Mouse (Mus musculus) small intestine, adult 2 months (tissue): ENCODE measurements at regions not wholly inside any gene's neighbourhood (a gene's known extent, or its start where the extent isn't known, plus 50 kb on each side); places are given as distances from the start of the nearest gene placed in this dataset.

ENCODE experiments used
- H3K27ac ChIP-seq: fragments of 200-500 bp; 2 replicates; pipeline ENCODE4 v1.5.1; 2012; ENCODE audit warnings: low read depth, low read length, control low read depth, inconsistent platforms; ENCODE audit not compliant: insufficient read depth
- H3K27me3 ChIP-seq: fragments of 200-500 bp; 2 replicates; pipeline ENCODE4 v1.6.1; 2012; ENCODE audit warnings: mild to moderate bottlenecking, moderate library complexity, low read length, inconsistent platforms; ENCODE audit not compliant: control insufficient read depth, insufficient read depth
- H3K36me3 ChIP-seq: fragments of 200-500 bp; 2 replicates; pipeline ENCODE4 v1.6.1; 2012; ENCODE audit warnings: mild to moderate bottlenecking, low read length, control low read depth, inconsistent platforms; ENCODE audit not compliant: control insufficient read depth, insufficient read depth
- H3K4me1 ChIP-seq: fragments of 200-500 bp; 2 replicates; pipeline ENCODE4 v1.6.1; 2012; ENCODE audit warnings: low read length, inconsistent platforms, mixed read lengths; ENCODE audit not compliant: control insufficient read depth, insufficient read depth, insufficient read length
- H3K4me3 ChIP-seq: fragments of 200-500 bp; 2 replicates; pipeline ENCODE4 v1.5.1; 2012; ENCODE audit warnings: low read depth, mild to moderate bottlenecking, control low read depth, inconsistent platforms, low read length, moderate library complexity
- CTCF ChIP-seq: fragments of 200-500 bp; IDR thresholded peaks from 2 replicates; pipeline ENCODE4 v1.5.1; 2012; ENCODE audit warnings: low read depth, mild to moderate bottlenecking, control low read depth, inconsistent platforms, low read length, moderate library complexity, mixed read lengths; ENCODE audit not compliant: insufficient replicate concordance, insufficient read length; ENCODE audit errors: extremely low read depth
- POLR2A ChIP-seq: fragments of 200-500 bp; IDR thresholded peaks from 2 replicates; pipeline ENCODE4 v1.6.1; 2012; ENCODE audit warnings: low read depth, mild to moderate bottlenecking, control low read depth, inconsistent platforms, low read length, moderate library complexity
- WGBS: fragments of 180-500 bp; shearing (Covaris S2); methylation state at CpG from one replicate; pipeline ENCODE4 v1.1.7; 2018; 5-methylcytosine and 5-hydroxymethylcytosine counted together

DNA sequence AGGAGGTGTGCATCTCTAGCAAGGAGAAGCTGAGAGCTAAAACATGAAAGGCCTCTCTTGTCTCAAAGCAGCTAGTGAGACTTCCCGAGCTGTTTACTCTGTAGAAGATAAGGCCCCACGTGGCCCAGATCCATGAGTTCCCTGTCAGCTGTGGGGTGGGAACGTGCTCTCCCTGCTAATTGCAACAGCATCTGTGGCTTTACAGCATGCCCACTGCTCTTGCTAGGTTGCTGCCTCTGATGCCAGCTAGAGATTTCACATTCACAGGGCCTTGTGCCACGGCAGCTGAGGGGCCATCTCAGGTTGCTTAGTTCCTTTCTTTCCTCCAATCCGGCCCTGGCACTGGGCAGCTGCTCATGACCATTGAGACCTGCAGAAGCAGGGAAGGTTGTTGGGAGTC, 288.2 kb upstream of the Myt1l start:
- 10% methylated on average over 5 of the region's 5 CpGs for WGBS
- Histone ChIP-seq H3K27ac (no peak overlapping the region), H3K4me3 (no peak overlapping the region), H3K27me3 (no peaks in the 10 kb centered on the region), H3K36me3 (no peaks in the 10 kb centered on the region), H3K4me1 (no peaks in the 10 kb centered on the region)
- no peak for TF ChIP-seq POLR2A
- TF ChIP-seq CTCF: no peak

GRCm38 (mm10) chr12:29243087-29243486, 285.1 kb upstream of the Myt1l start:
- Histone ChIP-seq H3K27ac (no peak overlapping the region), H3K4me3 (no peak overlapping the region), H3K36me3 (no peaks in the 10 kb centered on the region), H3K4me1 (no peaks in the 10 kb centered on the region), H3K27me3 (no peaks in the 10 kb centered on the region)
- TF ChIP-seq POLR2A (no peak), CTCF (no peak)
- WGBS: 79% methylated on average over 5 of the region's 5 CpGs

DNA sequence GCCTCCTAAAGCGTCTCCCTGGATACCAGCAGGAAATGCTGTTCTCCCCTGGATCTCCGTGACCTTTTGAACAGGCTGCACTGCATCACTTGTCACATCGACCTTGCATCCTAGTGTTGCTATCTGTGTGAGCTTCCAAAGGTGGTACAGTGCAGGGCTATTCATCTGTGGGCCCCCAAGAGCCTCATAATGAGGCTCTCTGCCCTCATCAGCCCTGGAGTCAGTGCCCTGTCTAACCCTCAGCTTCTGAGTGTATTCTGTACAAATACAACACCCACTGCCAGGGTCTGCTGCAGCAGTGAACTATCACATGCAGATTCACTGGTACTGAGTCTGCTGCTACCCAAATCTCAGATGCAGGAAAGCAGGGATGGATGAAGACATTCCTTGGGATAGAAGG, 282.1 kb upstream of the Myt1l start:
- no peaks in the 10 kb centered on the region for H3K36me3 ChIP-seq
- 61% methylated on average over 3 of the region's 3 CpGs for WGBS
- no peaks in the 10 kb centered on the region for H3K4me1 ChIP-seq
- TF ChIP-seq CTCF: no peak
- TF ChIP-seq POLR2A: no peak
- no peak overlapping the region for H3K4me3 ChIP-seq
- no peak overlapping the region for H3K27ac ChIP-seq
- no peaks in the 10 kb centered on the region for H3K27me3 ChIP-seq

DNA sequence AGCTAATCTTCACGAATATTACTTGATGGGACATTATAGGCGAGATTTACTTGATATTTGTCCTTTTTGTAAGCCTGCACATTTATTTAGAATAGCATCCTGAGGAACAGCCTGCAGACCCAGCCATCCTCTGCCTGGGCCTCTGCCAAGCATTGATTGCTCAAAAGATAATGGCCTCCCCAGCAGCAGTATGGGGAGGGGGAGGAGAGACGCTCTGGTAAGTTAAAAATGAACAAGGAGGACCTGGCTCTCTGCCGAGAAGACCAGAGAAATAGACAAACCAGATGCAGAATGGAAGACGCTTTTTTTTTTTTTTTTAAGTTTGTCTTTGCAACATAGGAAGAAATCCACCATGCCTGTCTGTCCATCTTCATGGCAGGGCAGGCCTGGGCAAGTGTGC, 280.8 kb upstream of the Myt1l start:
- 45% methylated on average over 5 of the region's 5 CpGs for WGBS
- Histone ChIP-seq H3K27me3 (no peaks in the 10 kb centered on the region), H3K36me3 (no peaks in the 10 kb centered on the region), H3K27ac (no peak overlapping the region), H3K4me3 (no peak overlapping the region), H3K4me1 (no peaks in the 10 kb centered on the region)
- TF ChIP-seq POLR2A: no peak
- no peak for TF ChIP-seq CTCF

DNA sequence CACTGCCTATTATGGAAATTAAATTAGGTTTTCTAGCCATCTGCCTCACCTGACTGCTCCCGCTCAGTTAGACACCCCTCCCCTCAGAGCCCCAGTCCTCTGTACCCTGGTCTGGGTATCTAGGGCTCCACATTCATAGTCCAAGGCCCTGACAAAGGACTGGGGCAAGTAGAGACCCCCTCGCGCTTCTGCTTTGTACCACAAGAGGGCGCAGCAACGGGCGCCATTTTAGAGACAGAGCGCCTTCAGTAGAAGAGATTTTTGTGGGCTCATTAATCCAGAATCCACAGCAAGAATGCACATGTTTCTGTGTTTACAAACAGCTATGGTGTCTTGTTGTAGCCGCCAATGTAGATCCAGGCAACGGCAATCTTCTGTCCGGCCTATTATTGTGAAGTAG, 279.7 kb upstream of the Myt1l start:
- Histone ChIP-seq H3K27ac (no peak overlapping the region), H3K4me3 (no peak overlapping the region), H3K4me1 (no peaks in the 10 kb centered on the region), H3K27me3 (no peaks in the 10 kb centered on the region), H3K36me3 (no peaks in the 10 kb centered on the region)
- 88% methylated on average over 10 of the region's 10 CpGs for WGBS
- no peak for TF ChIP-seq POLR2A
- TF ChIP-seq CTCF: no peak

GRCm38 (mm10) chr12:29256103-29256502, 272.1 kb upstream of the Myt1l start:
- no peaks in the 10 kb centered on the region for H3K4me1 ChIP-seq
- TF ChIP-seq CTCF (no peak), POLR2A (no peak)
- 72% methylated on average over 4 of the region's 4 CpGs for WGBS
- H3K4me3 ChIP-seq: no peak overlapping the region
- no peaks in the 10 kb centered on the region for H3K27me3 ChIP-seq
- H3K27ac ChIP-seq: no peak overlapping the region
- H3K36me3 ChIP-seq: no peaks in the 10 kb centered on the region

DNA sequence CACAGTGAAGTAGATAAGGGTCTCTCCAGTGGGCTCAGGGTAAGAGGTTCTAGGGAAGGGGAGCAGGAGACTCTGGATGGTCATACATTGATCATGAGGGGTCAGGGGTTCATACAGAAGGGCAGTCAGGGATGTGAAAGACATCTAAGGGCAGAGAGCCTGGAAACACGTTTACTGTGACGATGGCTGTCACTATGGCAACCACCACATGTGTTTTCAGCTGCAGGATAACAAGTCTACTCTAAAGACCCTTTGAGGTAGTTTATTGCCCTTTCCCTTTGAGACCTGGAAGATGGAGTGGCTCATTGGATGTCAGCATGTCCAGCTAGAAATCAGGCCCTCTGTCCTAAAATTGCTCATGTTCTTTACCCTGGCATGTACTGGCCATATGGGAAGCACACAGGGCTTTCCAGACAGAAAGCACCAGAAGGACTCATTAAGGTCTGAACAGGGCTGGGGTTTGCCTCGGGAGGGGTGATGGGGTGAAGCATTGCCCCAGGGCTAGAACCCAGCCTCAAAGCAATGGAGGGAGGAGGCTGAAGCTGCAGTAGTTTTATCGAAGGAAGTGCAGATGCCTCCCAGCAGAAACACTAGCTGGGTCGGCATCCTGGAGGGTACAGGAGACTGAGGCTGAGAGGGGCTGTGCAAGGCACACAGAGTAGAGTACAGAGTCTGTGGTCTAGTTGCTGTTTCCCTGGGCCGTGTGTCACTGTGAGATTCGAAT, 271.0 kb upstream of the Myt1l start:
- TF ChIP-seq POLR2A (no peak), CTCF (no peak)
- Histone ChIP-seq H3K4me1 (no peaks in the 10 kb centered on the region), H3K36me3 (no peaks in the 10 kb centered on the region), H3K27ac (no peak overlapping the region), H3K27me3 (no peaks in the 10 kb centered on the region), H3K4me3 (no peak overlapping the region)
- WGBS: 47% methylated on average over 7 of the region's 7 CpGs
